Mouse (Mus musculus): ENCODE data around the gene Ppcs.

GRCm38 (mm10) chr4:119462457-119462856 lies 40.2 kb upstream of the Ppcs start:
- no peak for TF ChIP-seq POLR2A (IDR thresholded peaks at IDR 0.05; ENCODE audit: low read depth, low read length)
- no peak for TF ChIP-seq CTCF (IDR thresholded peaks at IDR 0.05; ENCODE audit: borderline replicate concordance, insufficient read depth, low read length)

Measured in embryonic fibroblast, embryonic 13.5 days (primary cell).